Mouse (Mus musculus) heart, embryonic 11.5 days (tissue): ENCODE data around the gene Il21. TPM values are rescaled to one million over a fixed set of nuclear protein-coding genes. Genes with fewer than 3 reads are reported as not detected.

Experiments
- ATAC-seq: fragments of 200-750 bp; cut with Nextera tagmentation; replicated peaks from 2 replicates; pipeline ENCODE4 v1.8.0; 2017; ENCODE audit warnings: moderate library complexity; ENCODE audit not compliant: insufficient number of reproducible peaks, low FRiP score, low TSS enrichment
- H3K27ac ChIP-seq: fragments of 300-500 bp; sonication (generic); 2 replicates; pipeline ENCODE4 v1.5.1; 2014; ENCODE audit warnings: mild to moderate bottlenecking, low read depth, low read length
- H3K27me3 ChIP-seq: fragments of 300-500 bp; sonication (generic); 2 replicates; pipeline ENCODE4 v1.6.1; 2014; ENCODE audit warnings: mild to moderate bottlenecking, low read length, mixed read lengths; ENCODE audit not compliant: control insufficient read depth, insufficient read depth
- H3K36me3 ChIP-seq: fragments of 300-500 bp; sonication (generic); 2 replicates; pipeline ENCODE4 v1.6.1; 2014; ENCODE audit warnings: mild to moderate bottlenecking, low read length, moderate library complexity, mixed read lengths; ENCODE audit not compliant: control insufficient read depth, insufficient read depth
- H3K4me1 ChIP-seq: fragments of 300-500 bp; sonication (generic); 2 replicates; pipeline ENCODE4 v1.6.1; 2014; ENCODE audit warnings: low read length; ENCODE audit not compliant: control insufficient read depth, insufficient read depth
- H3K4me2 ChIP-seq: fragments of 300-500 bp; sonication (generic); 2 replicates; pipeline ENCODE4 v1.6.1; 2014; ENCODE audit warnings: mild to moderate bottlenecking, moderate library complexity
- H3K4me3 ChIP-seq: fragments of 300-500 bp; sonication (generic); 2 replicates; pipeline ENCODE4 v1.5.1; 2014; ENCODE audit warnings: low read depth, low read length
- H3K9ac ChIP-seq: fragments of 300-500 bp; sonication (generic); 2 replicates; pipeline ENCODE4 v1.6.1; 2014; ENCODE audit warnings: mild to moderate bottlenecking, low read depth, low read length, moderate library complexity
- H3K9me3 ChIP-seq: fragments of 300-500 bp; sonication (generic); replicated peaks from 2 replicates; pipeline ENCODE4 v1.6.1; 2016; ENCODE audit warnings: low read length; ENCODE audit not compliant: control insufficient read depth
- WGBS: fragments of 180-500 bp; shearing (Covaris S2); extraction: QIAGEN DNeasy Blood & Tissue Kit; methylation state at CpG from one replicate; pipeline ENCODE4 v1.1.7; 2014; ENCODE audit not compliant: insufficient replicate concordance; 5-methylcytosine and 5-hydroxymethylcytosine counted together
- polyA plus RNA-seq: library from polyadenylated mRNA; unstranded; fragments of >200 nt; fragmentation: Nextera tagmentation; extraction: Ambion mirVana; gene quantifications from 2 replicates; pipeline ENCODE4 v1.2.1, GENCODE M21; 2014

The Il21 gene
- polyA plus RNA-seq, 1 experiment from 2014 or later = not detected

- 81% methylated on average over 15 of the region's 15 CpGs for WGBS
- Histone ChIP-seq H3K36me3 (no peaks in the 10 kb centered on the region), H3K9ac (no peak overlapping the region), H3K4me1 (no peaks in the 10 kb centered on the region), H3K4me2 (no peak overlapping the region), H3K27me3 (no peaks in the 10 kb centered on the region), H3K27ac (no peak overlapping the region), H3K9me3 (no peaks in the 10 kb centered on the region), H3K4me3 (no peak overlapping the region)
- no peak for ATAC-seq
These were observed 25.3 kb upstream of the Il21 start for GRCm38 (mm10) chr3:37257776-37258175.

- Histone ChIP-seq H3K4me2 (no peak overlapping the region), H3K27ac (no peak overlapping the region), H3K9ac (no peak overlapping the region), H3K36me3 (no peaks in the 10 kb centered on the region), H3K9me3 (no peaks in the 10 kb centered on the region), H3K4me3 (no peak overlapping the region), H3K4me1 (no peaks in the 10 kb centered on the region), H3K27me3 (no peaks in the 10 kb centered on the region)
- WGBS = 81% methylated on average over 3 of the region's 3 CpGs
- ATAC-seq = no peak
These were observed 18.5 kb upstream of the Il21 start for GRCm38 (mm10) chr3:37250967-37251366.

GRCm38 (mm10) chr3:37235025-37235424 lies 2.6 kb upstream of the Il21 start:
- H3K27ac ChIP-seq = no peak overlapping the region
- H3K9me3 ChIP-seq = no peaks in the 10 kb centered on the region
- H3K36me3 ChIP-seq = no peaks in the 10 kb centered on the region
- H3K4me1 ChIP-seq = no peaks in the 10 kb centered on the region
- H3K4me2 ChIP-seq = no peak overlapping the region
- H3K9ac ChIP-seq = no peak overlapping the region
- WGBS = 68% methylated on average over 4 of the region's 4 CpGs
- H3K27me3 ChIP-seq = no peaks in the 10 kb centered on the region
- no peak for ATAC-seq
- H3K4me3 ChIP-seq = no peak overlapping the region

- no peaks in the 10 kb centered on the region for H3K27me3 ChIP-seq
- H3K4me1 ChIP-seq = no peaks in the 10 kb centered on the region
- H3K4me3 ChIP-seq = no peak overlapping the region
- H3K9me3 ChIP-seq = no peaks in the 10 kb centered on the region
- no peak overlapping the region for H3K27ac ChIP-seq
- 87% methylated on average over 7 of the region's 7 CpGs for WGBS
- no peak overlapping the region for H3K4me2 ChIP-seq
- H3K36me3 ChIP-seq = no peaks in the 10 kb centered on the region
- no peak for ATAC-seq
- H3K9ac ChIP-seq = no peak overlapping the region
These were observed 1.3 kb downstream of the Il21 start for GRCm38 (mm10) chr3:37231153-37231552.

- Histone ChIP-seq H3K9ac (no peak overlapping the region), H3K4me2 (no peak overlapping the region), H3K9me3 (no peaks in the 10 kb centered on the region), H3K36me3 (no peaks in the 10 kb centered on the region), H3K4me3 (no peak overlapping the region), H3K4me1 (no peaks in the 10 kb centered on the region), H3K27ac (no peak overlapping the region), H3K27me3 (no peaks in the 10 kb centered on the region)
- ATAC-seq = no peak
- 59% methylated on average over 11 of the region's 11 CpGs for WGBS
These were observed 3.2 kb downstream of the Il21 start for GRCm38 (mm10) chr3:37229082-37229829.

- H3K27me3 ChIP-seq = no peaks in the 10 kb centered on the region
- ATAC-seq = no peak
- no peak overlapping the region for H3K27ac ChIP-seq
- WGBS = 84% methylated on average over 13 of the region's 13 CpGs
- H3K4me1 ChIP-seq = no peaks in the 10 kb centered on the region
- H3K9me3 ChIP-seq = no peaks in the 10 kb centered on the region
- H3K9ac ChIP-seq = no peak overlapping the region
- H3K4me3 ChIP-seq = no peak overlapping the region
- H3K4me2 ChIP-seq = no peak overlapping the region
- no peaks in the 10 kb centered on the region for H3K36me3 ChIP-seq
These were observed 7.3 kb downstream of the Il21 start for GRCm38 (mm10) chr3:37225124-37225523.

- Histone ChIP-seq H3K4me2 (no peak overlapping the region), H3K9me3 (no peaks in the 10 kb centered on the region), H3K9ac (no peak overlapping the region), H3K4me1 (no peaks in the 10 kb centered on the region), H3K27ac (no peak overlapping the region), H3K27me3 (no peaks in the 10 kb centered on the region), H3K36me3 (no peaks in the 10 kb centered on the region), H3K4me3 (no peak overlapping the region)
- ATAC-seq = no peak
- 23% methylated on average over 4 of the region's 4 CpGs for WGBS
These were observed 13.4 kb downstream of the Il21 start for GRCm38 (mm10) chr3:37219071-37219470.

GRCm38 (mm10) chr3:37205226-37205800 lies 27.1 kb downstream of the Il21 start:
- 73% methylated on average over 8 of the region's 8 CpGs for WGBS
- ATAC-seq = no peak
- peaks cover 4% of the 10 kb centered on the region; the same call in 1 of the 2 replicates for H3K4me1 ChIP-seq
- H3K4me2 ChIP-seq = no peak overlapping the region
- H3K36me3 ChIP-seq = no peaks in the 10 kb centered on the region
- no peak overlapping the region for H3K4me3 ChIP-seq
- H3K9ac ChIP-seq = no peak overlapping the region
- no peaks in the 10 kb centered on the region for H3K9me3 ChIP-seq
- H3K27ac ChIP-seq = no peak overlapping the region
- no peaks in the 10 kb centered on the region; the same call in 1 of the 2 replicates for H3K27me3 ChIP-seq

- Histone ChIP-seq H3K27ac (no peak overlapping the region), H3K27me3 (no peaks in the 10 kb centered on the region; the same call in 1 of the 2 replicates), H3K4me1 (peaks cover 4% of the 10 kb centered on the region; the same call in 1 of the 2 replicates), H3K9me3 (no peaks in the 10 kb centered on the region), H3K36me3 (no peaks in the 10 kb centered on the region), H3K4me3 (peak overlapping the region; percentile 61), H3K4me2 (peak overlapping the region; percentile 84), H3K9ac (peak overlapping the region; percentile 77)
- no peak for ATAC-seq
- 20% methylated on average over 6 of the region's 6 CpGs for WGBS
These were observed 27.9 kb downstream of the Il21 start for GRCm38 (mm10) chr3:37204556-37204955.
